Mouse (Mus musculus) CH12.LX (cell line): ENCODE measurements at regions not wholly inside any gene's neighbourhood (a gene's known extent, or its start where the extent isn't known, plus 50 kb on each side); places are given as distances from the start of the nearest gene placed in this dataset.

Experiments used
- DNase-seq: peaks from one replicate; pipeline ENCODE4 v3.0.0-alpha.2; 2013; ENCODE audit errors: extremely low read depth
- H3K27ac ChIP-seq: 2 replicates; pipeline ENCODE4 v1.5.1; 2012; ENCODE audit warnings: low read depth, mild to moderate bottlenecking, control low read depth, moderate library complexity; ENCODE audit not compliant: insufficient read depth
- H3K27me3 ChIP-seq: replicated peaks from 2 replicates; pipeline ENCODE3; 2012; ENCODE audit warnings: inconsistent platforms
- H3K36me3 ChIP-seq, 2 experiments: replicated peaks in 1 of 2; 2 replicates each; pipeline versions ENCODE3 to v1.6.1; 2012; ENCODE audit warnings: inconsistent platforms in 1 of 2, low read length in 1 of 2, mild to moderate bottlenecking in 1 of 2, mixed read lengths in 1 of 2, moderate library complexity in 1 of 2; ENCODE audit not compliant: control insufficient read depth in 1 of 2, insufficient read depth in 1 of 2
- H3K4me1 ChIP-seq, 2 experiments: 2 replicates each; pipeline ENCODE4 v1.6.1; 2012; ENCODE audit warnings: inconsistent platforms in 1 of 2, moderate library complexity in 1 of 2; ENCODE audit not compliant: insufficient read depth in 2 of 2, control insufficient read depth in 1 of 2
- H3K4me2 ChIP-seq: 2 replicates; pipeline ENCODE4 v1.6.1; 2012; ENCODE audit warnings: low read depth, mild to moderate bottlenecking, control low read depth; ENCODE audit not compliant: poor library complexity, insufficient read depth, severe bottlenecking
- H3K4me3 ChIP-seq, 3 experiments: fragments of 150-350 bp in 1 of 3; sonication (generic) in 1 of 3; replicated peaks in 1 of 3; 2 replicates each; pipeline versions ENCODE3 to v1.5.1; 2011 to 2012; ENCODE audit warnings: low read depth in 2 of 3, low read length in 2 of 3, mild to moderate bottlenecking in 2 of 3, moderate library complexity in 2 of 3, control low read depth in 1 of 3, improper control_type of control experiment in 1 of 3, inconsistent platforms in 1 of 3, mixed read lengths in 1 of 3; ENCODE audit not compliant: poor library complexity in 1 of 3
- H3K79me2 ChIP-seq: replicated peaks from 2 replicates; pipeline ENCODE4 v1.6.1; 2012; ENCODE audit warnings: mild to moderate bottlenecking, moderate library complexity; ENCODE audit not compliant: control insufficient read depth, poor library complexity, insufficient read depth, severe bottlenecking; ENCODE audit errors: extremely low read depth
- H3K9ac ChIP-seq: 2 replicates; pipeline ENCODE4 v1.6.1; 2012; ENCODE audit warnings: low read depth, mild to moderate bottlenecking, control low read depth, moderate library complexity; ENCODE audit not compliant: insufficient read depth
- H3K9me3 ChIP-seq: replicated peaks from 2 replicates; pipeline ENCODE3; 2012; ENCODE audit warnings: low read length, inconsistent platforms, mixed read lengths
- CHD2 ChIP-seq: IDR thresholded peaks from 2 replicates; pipeline ENCODE4 v1.6.1; 2011; ENCODE audit warnings: low read length, improper control_type of control experiment
- ELF1 ChIP-seq: IDR thresholded peaks from 2 replicates; pipeline ENCODE4 v1.6.1; 2014; ENCODE audit warnings: low read depth, mild to moderate bottlenecking, inconsistent platforms, low read length, improper control_type of control experiment
- GABPA ChIP-seq: IDR thresholded peaks from 2 replicates; pipeline ENCODE4 v1.6.1; 2012; ENCODE audit warnings: low read depth, low read length, improper control_type of control experiment, inconsistent platforms; ENCODE audit not compliant: insufficient replicate concordance
- JUND ChIP-seq: conservative IDR thresholded peaks from 2 replicates; pipeline ENCODE4 v1.6.1; 2011; ENCODE audit warnings: low read depth, low read length, improper control_type of control experiment
- KAT2A ChIP-seq: IDR thresholded peaks from 2 replicates; pipeline ENCODE4 v1.6.1; 2012; ENCODE audit warnings: low read length, improper control_type of control experiment, inconsistent platforms; ENCODE audit not compliant: insufficient replicate concordance
- MAFK ChIP-seq: IDR thresholded peaks from 2 replicates; pipeline ENCODE4 v1.6.1; 2011; ENCODE audit warnings: low read length, improper control_type of control experiment; ENCODE audit not compliant: insufficient replicate concordance
- NELFE ChIP-seq: IDR thresholded peaks from 2 replicates; pipeline ENCODE4 v1.6.1; 2011; ENCODE audit warnings: low read depth, low read length, improper control_type of control experiment
- PAX5 ChIP-seq: IDR thresholded peaks from 2 replicates; pipeline ENCODE4 v1.6.1; 2012; ENCODE audit warnings: low read length, inconsistent platforms, mixed read lengths
- POLR2A ChIP-seq: IDR thresholded peaks from 2 replicates; pipeline ENCODE4 v1.6.1; 2011; ENCODE audit warnings: low read depth, mild to moderate bottlenecking, improper control_type of control experiment, low read length
- POLR2AphosphoS2 ChIP-seq: IDR thresholded peaks from 2 replicates; pipeline ENCODE4 v1.6.1; 2011; ENCODE audit warnings: low read depth, low read length, improper control_type of control experiment
- RAD21 ChIP-seq: IDR thresholded peaks from 2 replicates; pipeline ENCODE4 v1.6.1; 2011; ENCODE audit warnings: low read depth, mild to moderate bottlenecking, low read length, improper control_type of control experiment, moderate library complexity
- SIN3A ChIP-seq: IDR thresholded peaks from 2 replicates; pipeline ENCODE4 v1.6.1; 2012; ENCODE audit warnings: low read length, improper control_type of control experiment, inconsistent platforms
- SMC3 ChIP-seq: IDR thresholded peaks from 2 replicates; pipeline ENCODE4 v1.6.1; 2011; ENCODE audit warnings: low read depth, low read length, improper control_type of control experiment
- TBP ChIP-seq: conservative IDR thresholded peaks from 2 replicates; pipeline ENCODE4 v1.6.1; 2011; ENCODE audit warnings: low read depth, low read length, improper control_type of control experiment
- UBTF ChIP-seq: IDR thresholded peaks from 2 replicates; pipeline ENCODE4 v1.6.1; 2012; ENCODE audit warnings: low read depth, mild to moderate bottlenecking, inconsistent platforms, low read length, improper control_type of control experiment, moderate library complexity
- USF1 ChIP-seq: IDR thresholded peaks from 2 replicates; pipeline ENCODE4 v1.6.1; 2014; ENCODE audit warnings: low read depth, mild to moderate bottlenecking, inconsistent platforms, low read length, improper control_type of control experiment
- USF2 ChIP-seq: conservative IDR thresholded peaks from 2 replicates; pipeline ENCODE4 v1.6.1; 2011; ENCODE audit warnings: low read depth, low read length, improper control_type of control experiment
- ZC3H11A ChIP-seq: IDR thresholded peaks from 2 replicates; pipeline ENCODE4 v1.6.1; 2012; ENCODE audit warnings: low read depth, mild to moderate bottlenecking, inconsistent platforms, low read length, improper control_type of control experiment
- ZKSCAN1 ChIP-seq: IDR thresholded peaks from 2 replicates; pipeline ENCODE4 v1.6.1; 2012; ENCODE audit warnings: low read depth, inconsistent platforms, low read length, improper control_type of control experiment, borderline replicate concordance
- ZMIZ1 ChIP-seq: IDR thresholded peaks from 2 replicates; pipeline ENCODE4 v1.6.1; 2012; ENCODE audit warnings: low read depth, mild to moderate bottlenecking, inconsistent platforms, low read length, improper control_type of control experiment
- ZNF384 ChIP-seq: IDR thresholded peaks from 2 replicates; pipeline ENCODE4 v1.6.1; 2012; ENCODE audit warnings: low read depth, low read length, improper control_type of control experiment, inconsistent platforms
- dilution Hi-C: fragments of 300-500 bp; cut with MboI; formaldehyde crosslinking; loops from 2 replicates; pipeline ENCODE4 v1.14.3; 2020; ENCODE audit warnings: low sequenced_read_pairs; ENCODE audit not compliant: extremely low pct_unique_long_range_greater_than_20kb, extremely low pct_ligation_motif_present
- in situ Hi-C: fragments of 300-500 bp; cut with MboI; formaldehyde crosslinking; loops from 3 replicates; pipeline ENCODE4 v1.14.3; 2019; ENCODE audit warnings: low sequenced_read_pairs, low pct_ligation_motif_present, low pct_unique_long_range_greater_than_20kb, mixed read lengths

DNA sequence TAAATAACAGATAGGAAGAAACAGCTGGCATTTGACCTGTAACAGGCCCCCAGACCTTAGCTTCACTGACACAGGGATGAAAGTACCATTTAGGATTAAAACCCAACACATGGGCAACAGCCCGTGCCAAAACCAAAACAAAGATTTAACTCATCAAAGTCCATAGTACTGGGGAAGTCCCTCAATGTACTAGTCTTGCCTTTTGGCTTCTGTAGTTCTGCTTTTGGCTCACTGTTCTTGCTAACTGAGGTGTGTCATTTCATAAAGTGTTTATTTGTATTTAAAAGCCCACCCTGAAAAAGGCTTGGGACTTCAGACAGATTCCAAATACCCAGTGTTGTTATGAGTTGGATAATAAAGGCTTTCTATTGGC is 112.0 kb upstream of the Ccser1 start:
- Histone ChIP-seq H3K79me2 (no peaks in the 10 kb centered on the region), H3K36me3 (no peaks in the 10 kb centered on the region)
- in situ Hi-C loops: no loop called here
- dilution Hi-C loops: no loop called here
- no peak for TF ChIP-seq USF2
- no peak for TF ChIP-seq ZNF384
- TF ChIP-seq UBTF: no peak
- no peak for TF ChIP-seq KAT2A
- TF ChIP-seq USF1: no peak
- no peak for TF ChIP-seq JUND
- no peak for TF ChIP-seq POLR2AphosphoS2
- no peak for TF ChIP-seq ELF1
- TF ChIP-seq, all 38 proteins: peak for 0
- no peak overlapping the region for H3K4me3 ChIP-seq
- H3K9ac ChIP-seq: no peak overlapping the region
- peaks cover 42% of the 10 kb centered on the region for H3K9me3 ChIP-seq
- H3K4me1 ChIP-seq: no peaks in the 10 kb centered on the region
- H3K27me3 ChIP-seq: no peaks in the 10 kb centered on the region
- no peak for DNase-seq
- no peak overlapping the region for H3K4me2 ChIP-seq
- H3K27ac ChIP-seq: no peak overlapping the region

DNA sequence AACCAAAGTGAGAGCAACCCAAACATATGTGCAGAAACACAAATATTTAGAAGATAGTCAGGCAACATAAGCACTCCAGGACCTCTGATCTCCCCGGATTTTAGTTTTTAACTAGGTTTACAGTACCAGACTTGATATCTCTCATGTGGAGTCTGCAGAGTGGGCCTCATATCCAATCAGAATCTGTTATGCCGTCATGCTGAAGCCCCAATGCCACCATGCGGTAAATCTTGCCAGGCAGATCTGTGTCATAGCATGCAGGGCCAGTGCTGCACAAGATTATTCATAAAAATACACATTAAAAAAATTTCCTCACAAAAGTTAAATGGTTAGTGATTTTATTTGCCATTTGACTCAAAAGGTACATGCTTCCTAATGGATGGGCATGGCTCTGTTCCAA is 106.9 kb upstream of the Ccser1 start:
- Histone ChIP-seq H3K36me3 (no peaks in the 10 kb centered on the region), H3K79me2 (no peaks in the 10 kb centered on the region), H3K9ac (no peak overlapping the region), H3K4me3 (no peak overlapping the region), H3K9me3 (peaks cover 53% of the 10 kb centered on the region), H3K4me2 (no peak overlapping the region), H3K27ac (no peak overlapping the region), H3K27me3 (no peaks in the 10 kb centered on the region), H3K4me1 (no peaks in the 10 kb centered on the region)
- in situ Hi-C loops: no loop called here
- dilution Hi-C loops: no loop called here
- no peak for TF ChIP-seq POLR2A
- TF ChIP-seq TBP: no peak
- no peak for DNase-seq

GRCm38 (mm10) chr6:61073794-61074193 is 106.3 kb upstream of the Ccser1 start:
- Histone ChIP-seq H3K4me1 (no peaks in the 10 kb centered on the region), H3K79me2 (no peaks in the 10 kb centered on the region), H3K36me3 (no peaks in the 10 kb centered on the region), H3K27me3 (no peaks in the 10 kb centered on the region), H3K9me3 (peaks cover 55% of the 10 kb centered on the region)
- dilution Hi-C loops: no loop called here
- in situ Hi-C loops: no loop called here
- no peak for DNase-seq
- TF ChIP-seq ZKSCAN1: no peak
- TF ChIP-seq NELFE: no peak
- no peak for TF ChIP-seq MAFK
- TF ChIP-seq ZC3H11A: no peak
- TF ChIP-seq GABPA: no peak
- TF ChIP-seq PAX5: no peak
- TF ChIP-seq SIN3A: no peak
- no peak for TF ChIP-seq CHD2
- TF ChIP-seq ZMIZ1: no peak
- no peak for TF ChIP-seq POLR2A
- no peak for TF ChIP-seq SMC3
- TF ChIP-seq RAD21: no peak
- TF ChIP-seq, all 38 proteins: peak for 0
- Histone ChIP-seq H3K4me2 (no peak overlapping the region), H3K9ac (no peak overlapping the region), H3K27ac (no peak overlapping the region), H3K4me3 (no peak overlapping the region)
